Mouse (Mus musculus) CH12.LX (cell line): ENCODE measurements around the gene Pgf.

Experiments
- MAFK ChIP-seq: IDR thresholded peaks from 2 replicates; pipeline ENCODE4 v1.6.1; 2011; ENCODE audit warnings: low read length, improper control_type of control experiment; ENCODE audit not compliant: insufficient replicate concordance
- POLR2AphosphoS2 ChIP-seq: IDR thresholded peaks from 2 replicates; pipeline ENCODE4 v1.6.1; 2011; ENCODE audit warnings: low read depth, low read length, improper control_type of control experiment

- TF ChIP-seq MAFK: no peak
- no peak for TF ChIP-seq POLR2AphosphoS2
Observed at GRCm38 (mm10) chr12:85124751-85125150, 52.8 kb downstream of the Pgf start.
